Mouse (Mus musculus): Measurements from ENCODE around the gene Foxn2. TPM values are rescaled to one million over a fixed set of nuclear protein-coding genes. Genes with fewer than 3 reads are reported as not detected.
A peak's percentile ranks its signal among the peaks of the same experiment; 100 is the strongest.
"Not testable (repeated sequence)": the region's sequence is repeated elsewhere in the genome, so short reads cannot be mapped to it uniquely, and the experiment has no call there.

The Foxn2 gene
- 10 to 100 TPM; 22.4 to 24.1 TPM for total RNA-seq (2021)
- long read RNA-seq, experiment 1, full-length matches to known transcripts, result 7 of 14 reads
- long read RNA-seq, experiment 1, partial matches to known transcripts, result 0 of 14 reads
- long read RNA-seq, experiment 1, other reads (novel, unspliced or antisense), result 7 of 14 reads
- long read RNA-seq, experiment 2, full-length matches to known transcripts, result 7 of 15 reads
- long read RNA-seq, experiment 2, partial matches to known transcripts, result 3 of 15 reads
- long read RNA-seq, experiment 2, other reads (novel, unspliced or antisense), result 5 of 15 reads

DNA sequence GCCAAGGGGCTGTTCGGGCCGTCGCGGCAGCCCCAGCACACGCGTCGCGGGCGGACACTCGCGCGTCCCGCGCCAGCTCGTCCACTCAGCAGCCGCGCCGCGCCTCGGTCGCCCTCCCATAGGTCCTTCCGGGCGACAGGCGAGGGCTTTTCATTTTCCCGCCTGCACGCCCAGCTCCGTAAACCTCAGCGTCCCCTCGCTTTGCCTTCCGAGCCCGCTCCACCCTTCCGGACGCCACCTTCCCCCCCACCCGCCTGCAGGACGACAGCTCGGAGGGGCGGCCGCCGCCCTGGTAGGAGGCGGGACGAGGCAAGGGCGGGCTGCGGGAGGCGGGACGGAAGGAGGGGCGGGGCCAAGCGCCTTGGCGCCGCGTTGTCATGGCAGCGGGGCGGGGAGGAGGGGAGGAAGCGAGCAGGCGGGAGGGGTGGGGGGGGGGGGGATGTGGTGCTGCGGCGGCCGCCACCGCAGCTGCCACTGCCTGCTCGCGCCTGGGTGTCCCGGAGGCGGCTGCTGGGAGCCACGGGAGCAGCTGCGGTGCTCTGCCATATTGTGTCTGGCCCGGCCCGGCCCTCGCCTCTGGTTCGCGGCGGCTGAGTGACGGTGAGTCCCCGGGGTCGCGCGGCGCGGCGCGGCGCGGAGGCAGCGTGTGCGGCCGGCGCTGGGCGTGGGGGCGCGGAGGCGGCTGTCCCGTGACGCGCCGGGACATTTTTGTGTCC, at the start of gene Foxn2:
TSS of gene Foxn2 (plus strand) at position 427 of the 716 bp plus-strand sequence.
- DNase-seq (ENCODE audit: low spot score in 2 of 2), result peak; percentile 96 to 97

GRCm38 (mm10) chr17:88397501-88397900, 43.0 kb upstream of the Foxn2 start:
- no peak for DNase-seq (ENCODE audit: low spot score in 2 of 2)

DNA sequence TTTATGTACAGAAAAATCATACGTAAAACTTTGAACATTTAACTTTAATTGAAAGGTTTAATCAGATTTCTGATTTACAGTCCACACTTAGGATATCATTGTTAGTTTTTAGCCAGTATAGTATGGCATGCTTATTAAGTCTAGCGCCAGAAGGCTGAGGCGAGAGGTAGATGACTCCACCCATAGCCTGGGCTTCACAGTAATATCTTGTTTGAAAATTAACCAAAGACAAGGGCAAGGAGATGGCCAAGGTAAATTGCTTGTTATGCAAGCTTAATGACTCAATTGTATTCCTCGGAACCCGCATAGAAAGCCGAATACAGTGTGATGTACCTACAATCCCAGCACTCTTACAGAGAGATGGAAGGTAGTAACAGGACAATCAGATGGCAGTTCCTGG, 42.4 kb upstream of the Foxn2 start:
- DNase-seq (ENCODE audit: low spot score in 2 of 2), result no peak

DNA sequence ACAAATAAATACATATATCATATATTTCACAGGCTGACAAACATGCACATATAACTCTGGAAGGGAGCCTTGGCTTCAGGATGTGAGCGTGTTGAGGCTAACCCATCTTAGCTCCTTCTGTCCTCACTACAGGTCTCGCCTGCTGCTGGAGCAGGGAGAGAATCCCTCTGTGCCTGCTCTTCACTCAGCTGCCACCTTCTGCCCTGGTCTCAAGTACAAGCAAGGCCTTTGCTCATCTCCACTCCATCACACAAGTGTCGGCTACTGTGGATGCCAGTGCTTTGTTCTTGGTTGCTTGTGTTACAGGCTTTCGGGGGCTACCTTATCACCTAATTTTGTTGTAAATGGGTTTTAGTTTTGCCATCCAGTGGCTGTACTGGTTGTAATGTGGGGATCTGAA, 41.7 kb upstream of the Foxn2 start:
- no peak for DNase-seq (ENCODE audit: low spot score in 2 of 2)

- DNase-seq (ENCODE audit: low spot score in 2 of 2), result no peak
Measured at GRCm38 (mm10) chr17:88400122-88400521, 40.4 kb upstream of the Foxn2 start.

DNA sequence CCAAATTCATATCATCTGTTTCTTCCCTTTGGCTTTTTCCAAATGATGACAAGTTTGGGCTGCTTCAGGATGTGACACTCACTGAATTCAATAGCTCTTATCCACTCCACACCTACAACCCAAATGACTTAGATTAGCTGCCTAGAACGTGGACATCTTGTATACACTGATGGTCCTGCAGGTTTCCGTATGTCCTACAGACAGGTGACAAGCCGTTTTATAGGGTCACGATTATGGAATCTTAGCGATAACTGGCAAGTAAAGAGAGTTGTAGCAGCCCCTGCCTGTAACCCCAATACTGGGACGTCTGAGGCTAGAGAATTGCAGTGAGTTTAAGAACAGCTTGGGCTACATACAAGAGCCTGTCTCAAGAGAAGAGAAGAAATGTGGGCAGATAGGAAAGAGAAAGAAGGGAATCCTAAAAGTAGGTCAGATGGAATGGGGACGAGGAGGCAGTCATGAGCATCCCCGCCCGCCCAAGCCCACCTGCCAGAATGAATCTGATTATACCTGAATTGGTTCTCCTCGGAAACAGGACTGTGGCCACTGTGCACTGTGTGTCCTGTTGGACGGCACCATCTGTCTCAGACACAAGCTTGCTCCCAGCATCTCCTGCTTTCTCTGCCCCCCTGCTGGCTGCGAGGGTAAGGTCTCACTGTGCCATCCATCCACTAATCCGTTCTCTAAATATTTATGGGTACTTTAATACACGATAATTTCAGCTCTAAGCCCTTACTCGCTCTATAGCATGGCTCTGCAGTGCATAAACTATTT, 39.6 kb upstream of the Foxn2 start:
- no peak for DNase-seq (ENCODE audit: low spot score in 2 of 2)

- DNase-seq (ENCODE audit: low spot score in 2 of 2), result no peak
Measured at GRCm38 (mm10) chr17:88403269-88403668, 37.2 kb upstream of the Foxn2 start.

- DNase-seq (ENCODE audit: low spot score in 2 of 2), result no peak
Measured at GRCm38 (mm10) chr17:88404471-88404870, 36.0 kb upstream of the Foxn2 start.

DNA sequence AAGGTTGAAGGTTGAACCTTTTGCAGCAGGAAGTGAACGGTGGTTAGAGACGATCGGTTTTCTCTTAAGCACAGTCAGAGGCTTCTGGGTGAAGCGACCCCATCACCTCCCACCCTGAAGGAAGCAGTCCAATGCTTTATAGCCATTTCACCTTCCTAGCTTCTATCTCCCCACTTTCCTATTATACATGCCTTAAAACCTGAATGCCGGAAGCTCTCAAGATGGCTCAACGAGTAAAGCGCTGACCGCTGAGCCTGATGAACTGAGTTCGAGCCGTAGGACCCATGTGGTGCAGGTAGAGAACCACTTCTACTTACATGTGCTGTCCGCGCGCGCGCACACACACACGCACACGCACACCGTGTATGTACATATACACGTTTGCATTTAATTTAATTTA, 35.4 kb upstream of the Foxn2 start:
- no peak for DNase-seq (ENCODE audit: low spot score in 2 of 2)

- DNase-seq (ENCODE audit: low spot score in 2 of 2), result no peak
Measured at GRCm38 (mm10) chr17:88409706-88410105, 30.8 kb upstream of the Foxn2 start.

DNA sequence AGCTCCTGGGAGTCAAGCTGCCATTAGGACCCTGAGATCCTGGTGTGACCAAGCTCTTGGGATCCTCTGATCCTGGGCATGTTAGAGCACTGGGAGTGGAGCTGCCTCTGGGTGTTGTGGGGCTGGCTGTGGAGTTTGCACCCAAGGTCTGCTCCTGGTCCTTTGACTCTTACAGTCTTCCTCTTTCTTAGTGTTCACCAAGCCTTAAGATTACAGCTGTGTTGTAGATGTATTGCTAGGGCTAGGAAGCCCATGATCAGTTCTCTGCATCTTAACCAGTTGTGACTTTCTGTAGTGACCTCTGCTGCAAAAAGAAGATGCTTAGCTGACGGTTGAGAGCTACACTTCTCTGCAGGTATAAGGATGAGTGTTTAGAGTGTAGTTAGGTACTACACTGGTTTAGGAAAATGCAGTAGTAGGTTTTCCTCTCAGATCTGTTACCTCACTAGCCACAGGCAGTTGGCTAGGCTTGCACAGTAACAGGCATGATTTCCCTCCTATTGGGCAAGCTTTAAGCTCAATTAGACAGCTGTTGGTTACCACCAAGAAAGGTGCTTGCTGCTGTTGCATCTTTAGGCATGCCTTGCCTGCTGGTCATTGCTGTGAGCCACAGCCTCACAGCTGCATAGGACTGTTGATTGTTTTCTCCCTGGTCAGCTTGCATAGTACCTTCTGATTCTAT, 27.2 kb upstream of the Foxn2 start:
- DNase-seq (ENCODE audit: low spot score in 2 of 2), result no peak

- no peak for DNase-seq (ENCODE audit: low spot score in 2 of 2)
Measured at GRCm38 (mm10) chr17:88420426-88420825, 20.1 kb upstream of the Foxn2 start.

DNA sequence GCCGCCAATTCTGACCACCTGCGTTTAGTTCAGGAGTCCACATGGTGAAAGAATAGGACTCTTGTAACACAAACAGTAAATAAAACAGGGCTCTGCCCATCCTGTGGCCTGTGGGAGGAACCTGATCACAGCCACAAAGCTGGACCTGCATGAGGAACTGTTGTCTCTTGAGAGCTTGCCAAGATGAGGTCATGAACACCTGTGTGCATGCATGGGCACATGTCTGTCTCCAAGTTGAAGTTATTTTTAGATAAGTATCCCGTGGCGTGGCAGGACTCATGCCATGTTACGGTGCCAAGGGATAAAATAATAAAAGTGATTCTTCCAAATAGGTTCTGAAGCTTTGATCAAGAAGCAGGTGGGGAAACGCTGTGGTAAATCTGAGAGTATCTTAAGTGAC, 19.3 kb upstream of the Foxn2 start:
- DNase-seq (ENCODE audit: low spot score in 2 of 2), result no peak

DNA sequence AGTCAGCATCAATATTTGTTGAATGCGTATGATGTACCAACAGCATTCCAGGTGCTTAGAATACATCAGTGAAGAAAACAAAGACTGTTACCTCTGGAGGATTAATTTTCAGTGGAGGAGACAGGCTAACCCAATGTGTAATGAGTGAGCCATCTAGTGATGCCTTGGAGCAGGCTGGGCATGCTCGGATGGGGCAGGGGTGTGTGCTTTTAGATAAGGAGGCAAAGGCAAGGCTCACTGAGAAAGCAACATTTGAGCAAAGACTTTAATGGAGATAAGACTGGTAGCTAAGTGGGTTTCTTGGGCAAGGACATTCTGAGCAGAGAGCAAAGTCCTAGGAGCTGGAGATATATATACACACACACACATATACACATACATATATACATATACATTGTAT, 9.8 kb upstream of the Foxn2 start:
- DNase-seq (ENCODE audit: low spot score in 2 of 2), result no peak

- no peak for DNase-seq (ENCODE audit: low spot score in 2 of 2)
Measured at GRCm38 (mm10) chr17:88431486-88431885, 9.0 kb upstream of the Foxn2 start.

DNA sequence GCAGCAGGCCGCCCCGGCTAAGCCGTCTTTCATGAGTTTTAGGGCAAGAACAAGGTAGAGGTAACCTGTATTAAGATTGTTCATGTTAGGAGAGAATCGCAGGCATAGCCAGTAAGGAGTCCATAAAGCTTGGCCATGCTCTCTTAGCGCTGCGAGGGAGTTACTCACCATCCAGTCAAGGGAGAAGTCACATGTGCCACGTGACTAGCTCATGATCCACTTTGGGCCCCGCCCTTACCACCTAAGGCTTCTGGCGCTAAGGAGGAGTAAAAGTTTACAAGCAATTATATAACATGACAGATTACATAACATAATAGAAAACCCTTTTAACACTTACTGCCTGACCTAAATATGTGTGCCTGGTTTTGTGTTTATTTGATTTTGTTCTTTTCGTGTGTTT, 8.5 kb upstream of the Foxn2 start:
- DNase-seq (ENCODE audit: low spot score in 2 of 2), result no peak

- DNase-seq (ENCODE audit: low spot score in 2 of 2), result no peak
Measured at GRCm38 (mm10) chr17:88435322-88435721, 5.2 kb upstream of the Foxn2 start.

- DNase-seq (ENCODE audit: low spot score in 2 of 2), result no peak
Measured at GRCm38 (mm10) chr17:88436284-88436683, 4.2 kb upstream of the Foxn2 start.

DNA sequence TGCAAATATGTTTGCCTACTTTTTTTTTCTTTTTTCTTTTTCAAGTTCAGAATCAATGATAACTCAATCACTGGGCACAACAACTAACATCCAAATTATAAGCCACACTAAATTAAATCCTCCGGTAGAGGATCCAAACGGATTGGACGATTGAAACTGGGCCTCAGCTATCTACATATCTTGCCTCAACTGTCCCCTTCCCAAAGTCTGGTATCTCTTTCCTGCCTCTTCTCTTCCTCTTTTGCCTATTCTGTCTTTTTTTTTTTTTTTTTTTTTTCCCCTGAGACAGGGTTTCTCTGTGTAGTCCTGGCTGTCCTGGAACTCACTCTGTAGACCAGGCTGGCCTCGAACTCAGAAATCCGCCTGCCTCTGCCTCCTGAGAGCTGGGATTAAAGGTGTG, 3.8 kb upstream of the Foxn2 start:
- not testable (repeated sequence) for DNase-seq (ENCODE audit: low spot score in 2 of 2)

DNA sequence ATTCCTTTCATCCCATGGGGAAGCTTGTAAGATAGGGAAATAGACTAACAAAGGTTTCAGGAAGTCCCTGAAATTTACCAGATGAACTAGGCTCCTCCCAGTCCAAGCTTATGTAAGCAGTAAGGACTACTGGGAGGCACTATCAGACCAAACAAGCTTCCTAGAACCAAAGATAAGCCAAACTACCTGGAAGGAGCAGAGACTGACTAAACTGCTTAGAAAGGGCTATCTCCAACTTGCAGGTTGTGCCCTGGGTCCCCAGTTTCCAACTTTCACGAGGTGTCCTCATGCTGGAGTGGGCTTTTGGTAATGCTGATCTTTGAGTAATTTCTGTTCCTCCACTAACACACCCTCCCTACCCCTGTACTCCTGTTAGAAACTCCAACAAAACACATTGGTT, 3.1 kb upstream of the Foxn2 start:
- DNase-seq (ENCODE audit: low spot score in 2 of 2), result no peak

- no peak for DNase-seq (ENCODE audit: low spot score in 2 of 2)
Measured at GRCm38 (mm10) chr17:88439536-88440050, 918 bp upstream of the Foxn2 start.
